Mouse (Mus musculus): ENCODE measurements around the gene Serpine3. TPM values are rescaled to one million over a fixed set of nuclear protein-coding genes. Genes with fewer than 3 reads are reported as not detected.

The Serpine3 gene
- polyA plus RNA-seq, 2 experiments, result not detected

DNA sequence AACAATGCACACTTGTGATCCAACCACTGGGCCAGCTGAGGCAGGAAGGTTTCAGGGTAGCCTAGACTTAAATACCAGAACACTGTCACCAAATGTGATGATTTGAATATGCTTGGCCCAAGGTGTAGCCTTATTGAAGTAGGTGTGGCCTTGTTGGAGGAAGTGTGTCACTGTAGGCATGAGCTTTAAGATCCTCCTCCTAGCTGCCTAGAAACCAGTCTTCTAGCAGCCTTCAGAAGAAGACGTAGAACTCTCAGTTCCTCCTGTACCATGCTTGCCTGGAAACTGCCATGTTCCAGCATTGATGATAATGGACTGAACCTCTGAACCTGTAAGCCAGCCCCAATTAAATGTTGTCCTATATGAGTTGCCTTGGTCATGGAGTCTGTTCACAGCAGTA lies 72.2 kb downstream of the Serpine3 start:
- peaks cover 32% of the 10 kb centered on the region for H3K36me3 ChIP-seq (ENCODE audit: control insufficient read depth, insufficient read depth, low read length)
- no peaks in the 10 kb centered on the region for H3K9me3 ChIP-seq (ENCODE audit: control insufficient read depth, low read length)
- H3K4me1 ChIP-seq (ENCODE audit: control insufficient read depth, insufficient read depth, low read length), result no peaks in the 10 kb centered on the region
- H3K9ac ChIP-seq (ENCODE audit: low read depth, low read length, severe bottlenecking), result no peak overlapping the region
- ATAC-seq (ENCODE audit: low FRiP score, low read depth) (no peak), DNase-seq (ENCODE audit: low spot score) (no peak)
- WGBS, result 94% methylated on average over 1 of the region's 1 CpGs
- H3K27ac ChIP-seq (replicated peaks; ENCODE audit: low read depth, low read length), result no peak overlapping the region
- H3K4me3 ChIP-seq (replicated peaks; ENCODE audit: low read length), result no peak overlapping the region
- no peak for TF ChIP-seq POLR2A (IDR thresholded peaks at IDR 0.05; ENCODE audit: borderline replicate concordance, extremely low read depth, insufficient read depth, insufficient read length)
- H3K4me2 ChIP-seq (replicated peaks; ENCODE audit: low read depth, low read length, severe bottlenecking), result no peak overlapping the region
- H3K27me3 ChIP-seq (ENCODE audit: control insufficient read depth, insufficient read depth, low read length), result no peaks in the 10 kb centered on the region

Other genes with a start within 250 kb of the Serpine3 start
- 0.10 and 0.15 TPM in 2 replicates for gene Gucy1b2, start 207.4 kb upstream of the Serpine3 start, polyA plus RNA-seq (2012; rRNA removed)
- 0.07 and 0.10 TPM in 2 replicates for gene Gucy1b2, start 207.4 kb upstream of the Serpine3 start, polyA plus RNA-seq (2014; fragmentation: Nextera tagmentation; extraction: Ambion mirVana)
- gene Fam124a, start 107.9 kb upstream of the Serpine3 start, polyA plus RNA-seq (2012; rRNA removed), result 3.5 TPM in 2 replicates
- gene Fam124a, start 107.9 kb upstream of the Serpine3 start, polyA plus RNA-seq (2014; fragmentation: Nextera tagmentation; extraction: Ambion mirVana), result 1.9 and 2.7 TPM in 2 replicates
- gene Gm4131, start 96.7 kb upstream of the Serpine3 start, polyA plus RNA-seq (2012; rRNA removed), result not detected in 2 replicates
- not detected in 2 replicates for gene Gm4131, start 96.7 kb upstream of the Serpine3 start, polyA plus RNA-seq (2014; fragmentation: Nextera tagmentation; extraction: Ambion mirVana)
- 16.9 and 18.9 TPM in 2 replicates for gene Ints6, start 97.5 kb downstream of the Serpine3 start, polyA plus RNA-seq (2012; rRNA removed)
- 27.3 and 34.9 TPM in 2 replicates for gene Ints6, start 97.5 kb downstream of the Serpine3 start, polyA plus RNA-seq (2014; fragmentation: Nextera tagmentation; extraction: Ambion mirVana)
- gene Wdfy2, start 174.0 kb downstream of the Serpine3 start, polyA plus RNA-seq (2012; rRNA removed), result 10.9 and 11.4 TPM in 2 replicates
- gene Wdfy2, start 174.0 kb downstream of the Serpine3 start, polyA plus RNA-seq (2014; fragmentation: Nextera tagmentation; extraction: Ambion mirVana), result 12.8 and 13.8 TPM in 2 replicates